Mouse (Mus musculus) stomach, postnatal 0 days (tissue): ENCODE measurements around the gene Plcl1. TPM values are rescaled to one million over a fixed set of nuclear protein-coding genes. Genes with fewer than 3 reads are reported as not detected.

Experiments used
- ATAC-seq: fragments of 200-750 bp; cut with Nextera tagmentation; 2 replicates; pipeline ENCODE4 v1.8.0; 2017; ENCODE audit not compliant: low FRiP score, low TSS enrichment
- DNase-seq: peaks from one replicate; pipeline ENCODE4 v3.0.0-alpha.2; 2016; ENCODE audit warnings: low spot score
- H3K27ac ChIP-seq: fragments of 300-500 bp; sonication (generic); replicated peaks from 2 replicates; pipeline ENCODE4 v1.5.1; 2014; ENCODE audit warnings: mild to moderate bottlenecking, control low read depth
- H3K27me3 ChIP-seq: fragments of 300-500 bp; sonication (generic); 2 replicates; pipeline ENCODE4 v1.6.1; 2014; ENCODE audit warnings: low read length; ENCODE audit not compliant: control insufficient read depth, insufficient read depth
- H3K36me3 ChIP-seq: fragments of 300-500 bp; sonication (generic); 2 replicates; pipeline ENCODE4 v1.6.1; 2014; ENCODE audit warnings: low read length, mixed read lengths; ENCODE audit not compliant: control insufficient read depth, insufficient read depth
- H3K4me1 ChIP-seq: fragments of 300-500 bp; sonication (generic); replicated peaks from 2 replicates; pipeline ENCODE4 v1.6.1; 2014; ENCODE audit warnings: antibody characterized with exemption; ENCODE audit not compliant: control insufficient read depth, insufficient read depth
- H3K4me2 ChIP-seq: fragments of 300-500 bp; sonication (generic); replicated peaks from 2 replicates; pipeline ENCODE4 v1.6.1; 2014; ENCODE audit warnings: low read depth, mild to moderate bottlenecking, control low read depth, moderate library complexity
- H3K4me3 ChIP-seq: fragments of 300-500 bp; sonication (generic); 2 replicates; pipeline ENCODE4 v1.5.1; 2014; ENCODE audit warnings: low read depth, low read length, control low read depth
- H3K9ac ChIP-seq: fragments of 300-500 bp; sonication (generic); 2 replicates; pipeline ENCODE4 v1.6.1; 2014; ENCODE audit warnings: mild to moderate bottlenecking, low read length, control low read depth, mixed read lengths
- H3K9me3 ChIP-seq: fragments of 300-500 bp; sonication (generic); 2 replicates; pipeline ENCODE4 v1.6.1; 2016; ENCODE audit warnings: low read length; ENCODE audit not compliant: control insufficient read depth
- CTCF ChIP-seq: IDR thresholded peaks from 2 replicates; pipeline ENCODE4 v1.5.1; 2016; ENCODE audit warnings: antibody characterized with exemption, low read depth, mild to moderate bottlenecking, moderate library complexity
- EP300 ChIP-seq: optimal IDR thresholded peaks from 2 replicates; pipeline ENCODE3; 2016; ENCODE audit warnings: antibody characterized with exemption
- WGBS: fragments of 180-500 bp; shearing (Covaris S2); extraction: QIAGEN DNeasy Blood & Tissue Kit; methylation state at CpG from one replicate; pipeline ENCODE4 v1.1.7; 2014; 5-methylcytosine and 5-hydroxymethylcytosine counted together
- polyA plus RNA-seq: library from polyadenylated mRNA; unstranded; fragments of >200 nt; fragmentation: Nextera tagmentation; extraction: Ambion mirVana; gene quantifications from 2 replicates; pipeline ENCODE4 v1.2.1, GENCODE M21; 2015

The Plcl1 gene
- polyA plus RNA-seq, 1 experiment from 2014 or later: 1.7 TPM

GRCm38 (mm10) chr1:55380527-55380926, 25.2 kb upstream of the Plcl1 start:
- Histone ChIP-seq H3K4me2 (no peak overlapping the region), H3K27ac (no peak overlapping the region)
- 70% methylated on average over 2 of the region's 2 CpGs for WGBS

GRCm38 (mm10) chr1:55383114-55383773, 22.5 kb upstream of the Plcl1 start:
- H3K4me2 ChIP-seq: no peak overlapping the region
- H3K36me3 ChIP-seq: no peaks in the 10 kb centered on the region
- no peak overlapping the region for H3K4me3 ChIP-seq
- ATAC-seq: 0 out of 2 replicates have a peak, but pooled peaks have one; percentile 47
- H3K27ac ChIP-seq: no peak overlapping the region
- peak; percentile 85 for DNase-seq
- TF ChIP-seq CTCF (peak; percentile 94), EP300 (no peak)
- no peaks in the 10 kb centered on the region for H3K9me3 ChIP-seq
- no peak overlapping the region for H3K9ac ChIP-seq
- no peaks in the 10 kb centered on the region for H3K4me1 ChIP-seq
- WGBS: 16% methylated on average over 9 of the region's 9 CpGs
- H3K27me3 ChIP-seq: no peaks in the 10 kb centered on the region

More at GRCm38 (mm10) chr1:55380527-55380926, 25.2 kb upstream of the Plcl1 start:
- Histone ChIP-seq H3K4me3 (no peak overlapping the region), H3K27me3 (no peaks in the 10 kb centered on the region), H3K9me3 (no peaks in the 10 kb centered on the region), H3K36me3 (no peaks in the 10 kb centered on the region), H3K4me1 (no peaks in the 10 kb centered on the region), H3K9ac (no peak overlapping the region)
- TF ChIP-seq CTCF (no peak), EP300 (no peak)
- DNase-seq: no peak
- ATAC-seq: no peak

- Histone ChIP-seq H3K9ac (no peak overlapping the region), H3K27ac (no peak overlapping the region), H3K9me3 (no peaks in the 10 kb centered on the region), H3K4me3 (no peak overlapping the region), H3K4me1 (no peaks in the 10 kb centered on the region; the same call in 1 of the 2 replicates), H3K27me3 (no peaks in the 10 kb centered on the region), H3K36me3 (no peaks in the 10 kb centered on the region), H3K4me2 (no peak overlapping the region)
- TF ChIP-seq EP300 (no peak), CTCF (no peak)
- ATAC-seq (no peak), DNase-seq (no peak)
- 34% methylated on average over 5 of the region's 5 CpGs for WGBS
Observed at GRCm38 (mm10) chr1:55399891-55400290, 5.8 kb upstream of the Plcl1 start.

- H3K9ac ChIP-seq: no peak overlapping the region
- no peak overlapping the region for H3K4me3 ChIP-seq
- H3K27me3 ChIP-seq: no peaks in the 10 kb centered on the region
- DNase-seq (no peak), ATAC-seq (no peak)
- no peaks in the 10 kb centered on the region for H3K9me3 ChIP-seq
- H3K36me3 ChIP-seq: no peaks in the 10 kb centered on the region
- H3K4me2 ChIP-seq: no peak overlapping the region
- TF ChIP-seq EP300 (no peak), CTCF (peak; percentile 91)
- WGBS: 4% methylated on average over 3 of the region's 3 CpGs
- no peak overlapping the region for H3K27ac ChIP-seq
- no peaks in the 10 kb centered on the region; the same call in 1 of the 2 replicates for H3K4me1 ChIP-seq
Observed at GRCm38 (mm10) chr1:55404439-55404838, 1.3 kb upstream of the Plcl1 start.

- WGBS: under 1% methylated on average over 41 of the region's 42 CpGs
- DNase-seq (no peak), ATAC-seq (peak; percentile 75)
Observed at GRCm38 (mm10) chr1:55406023-55406413, 297 bp downstream of the Plcl1 start.

More at GRCm38 (mm10) chr1:55406023-55406413, 297 bp downstream of the Plcl1 start:
- no peak for TF ChIP-seq EP300
- 0 out of 2 replicates have a peak, but pooled peaks have one; percentile 14 for TF ChIP-seq CTCF
- H3K4me3 ChIP-seq: peak overlapping the region; percentile 74
- H3K4me1 ChIP-seq: no peaks in the 10 kb centered on the region; the same call in 1 of the 2 replicates
- no peaks in the 10 kb centered on the region for H3K9me3 ChIP-seq
- H3K9ac ChIP-seq: peak overlapping the region; percentile 73
- H3K27ac ChIP-seq: peak overlapping the region; percentile 75
- H3K36me3 ChIP-seq: no peaks in the 10 kb centered on the region
- H3K27me3 ChIP-seq: no peaks in the 10 kb centered on the region
- H3K4me2 ChIP-seq: peak overlapping the region; percentile 100
